Mouse (Mus musculus) forebrain, embryonic 15.5 days (tissue): ENCODE measurements at regions not wholly inside any gene's neighbourhood (a gene's known extent, or its start where the extent isn't known, plus 50 kb on each side); places are given as distances from the start of the nearest gene placed in this dataset.

Experiments
- ATAC-seq: fragments of 200-750 bp; cut with Nextera tagmentation; replicated peaks from 2 replicates; pipeline ENCODE4 v1.8.0; 2017; ENCODE audit warnings: mild to moderate bottlenecking, moderate TSS enrichment, moderate library complexity
- H3K27ac ChIP-seq: fragments of 300-500 bp; sonication (generic); replicated peaks from 2 replicates; pipeline ENCODE4 v1.5.1; 2015; ENCODE audit warnings: mild to moderate bottlenecking, inconsistent platforms
- H3K27me3 ChIP-seq: fragments of 300-500 bp; sonication (generic); 2 replicates; pipeline ENCODE4 v1.6.1; 2015; ENCODE audit warnings: inconsistent platforms
- H3K36me3 ChIP-seq: fragments of 300-500 bp; sonication (generic); 2 replicates; pipeline ENCODE4 v1.6.1; 2015; ENCODE audit warnings: mild to moderate bottlenecking, inconsistent platforms
- H3K4me1 ChIP-seq: fragments of 300-500 bp; sonication (generic); 2 replicates; pipeline ENCODE4 v1.6.1; 2015; ENCODE audit warnings: inconsistent platforms
- H3K4me2 ChIP-seq: fragments of 300-500 bp; sonication (generic); replicated peaks from 2 replicates; pipeline ENCODE4 v1.6.1; 2015; ENCODE audit warnings: mild to moderate bottlenecking, inconsistent platforms
- H3K4me3 ChIP-seq: fragments of 300-500 bp; sonication (generic); 2 replicates; pipeline ENCODE4 v1.5.1; 2015; ENCODE audit warnings: mild to moderate bottlenecking, inconsistent platforms
- H3K9ac ChIP-seq: fragments of 300-500 bp; sonication (generic); replicated peaks from 2 replicates; pipeline ENCODE4 v1.6.1; 2015; ENCODE audit warnings: mild to moderate bottlenecking, inconsistent platforms
- H3K9me3 ChIP-seq: fragments of 300-500 bp; sonication (generic); 2 replicates; pipeline ENCODE4 v1.6.1; 2016; ENCODE audit warnings: inconsistent platforms
- WGBS: fragments of 180-500 bp; shearing (Covaris S2); methylation state at CpG from one replicate; pipeline ENCODE4 v1.1.7; 2015; ENCODE audit warnings: mixed read lengths; 5-methylcytosine and 5-hydroxymethylcytosine counted together

GRCm38 (mm10) chr1:104578123-104578522, 190.2 kb upstream of the Cdh20 start:
- WGBS = 46% methylated on average over 2 of the region's 2 CpGs
- H3K36me3 ChIP-seq = no peaks in the 10 kb centered on the region
- H3K9me3 ChIP-seq = no peaks in the 10 kb centered on the region
- H3K27me3 ChIP-seq = no peaks in the 10 kb centered on the region
- no peak overlapping the region for H3K27ac ChIP-seq
- H3K4me2 ChIP-seq = no peak overlapping the region
- H3K4me3 ChIP-seq = no peak overlapping the region
- no peak for ATAC-seq
- no peak overlapping the region for H3K9ac ChIP-seq
- H3K4me1 ChIP-seq = no peaks in the 10 kb centered on the region

DNA sequence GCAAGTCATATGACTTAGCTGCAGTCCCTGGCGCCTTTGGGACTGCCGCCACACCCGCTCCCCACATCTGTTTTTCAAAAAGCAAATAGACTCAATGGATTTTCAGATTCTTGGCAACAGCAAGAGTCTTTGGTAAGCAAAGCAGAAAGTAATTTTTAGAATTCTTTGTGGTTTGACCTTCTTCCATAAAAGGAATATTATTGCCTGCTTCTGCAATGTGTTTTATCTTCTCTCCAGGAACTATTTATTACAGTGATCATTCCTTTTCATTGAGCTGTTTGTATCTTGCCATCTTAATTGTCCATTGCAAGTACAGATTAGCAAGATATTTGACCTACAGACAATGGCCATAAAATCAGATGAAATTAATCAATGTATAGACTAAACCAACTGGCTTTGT, 184.2 kb upstream of the Cdh20 start:
- 98% methylated on average over 3 of the region's 3 CpGs for WGBS
- H3K27me3 ChIP-seq = no peaks in the 10 kb centered on the region
- no peak overlapping the region for H3K4me3 ChIP-seq
- no peak for ATAC-seq
- no peaks in the 10 kb centered on the region for H3K4me1 ChIP-seq
- H3K27ac ChIP-seq = no peak overlapping the region
- no peaks in the 10 kb centered on the region for H3K9me3 ChIP-seq
- no peak overlapping the region for H3K9ac ChIP-seq
- H3K36me3 ChIP-seq = no peaks in the 10 kb centered on the region
- H3K4me2 ChIP-seq = no peak overlapping the region

GRCm38 (mm10) chr1:104586985-104587384, 181.3 kb upstream of the Cdh20 start:
- Histone ChIP-seq H3K27ac (no peak overlapping the region), H3K4me2 (no peak overlapping the region), H3K27me3 (no peaks in the 10 kb centered on the region), H3K9me3 (no peaks in the 10 kb centered on the region), H3K4me1 (no peaks in the 10 kb centered on the region), H3K4me3 (no peak overlapping the region), H3K36me3 (no peaks in the 10 kb centered on the region), H3K9ac (no peak overlapping the region)
- ATAC-seq = 0 out of 2 replicates have a peak, but pooled peaks have one; percentile 29
- WGBS = 39% methylated on average over 6 of the region's 6 CpGs

DNA sequence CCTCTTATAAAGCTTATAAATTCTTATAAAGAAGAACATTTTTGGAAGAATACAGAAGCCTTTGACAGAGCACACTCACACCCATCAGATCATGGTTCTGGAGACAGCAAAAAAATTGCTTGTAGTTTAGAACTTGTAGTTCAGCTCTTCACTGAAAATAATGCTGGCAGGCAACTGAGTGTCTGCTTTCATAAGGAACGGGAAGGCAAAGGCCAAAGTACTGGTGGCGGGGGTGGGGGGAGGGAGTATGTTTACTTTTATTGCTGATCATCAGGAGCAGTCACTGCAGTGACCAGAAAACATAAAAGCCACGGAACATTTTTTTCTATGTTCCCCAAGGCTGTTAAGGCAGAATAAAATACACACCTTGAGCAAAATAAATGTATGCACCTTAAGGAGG, 163.0 kb upstream of the Cdh20 start:
- no peak for ATAC-seq
- H3K36me3 ChIP-seq = no peaks in the 10 kb centered on the region
- H3K27ac ChIP-seq = no peak overlapping the region
- H3K4me3 ChIP-seq = no peak overlapping the region
- H3K9me3 ChIP-seq = no peaks in the 10 kb centered on the region
- no peak overlapping the region for H3K9ac ChIP-seq
- no peaks in the 10 kb centered on the region for H3K4me1 ChIP-seq
- no peaks in the 10 kb centered on the region for H3K27me3 ChIP-seq
- no peak overlapping the region for H3K4me2 ChIP-seq
- 81% methylated on average over 3 of the region's 3 CpGs for WGBS

DNA sequence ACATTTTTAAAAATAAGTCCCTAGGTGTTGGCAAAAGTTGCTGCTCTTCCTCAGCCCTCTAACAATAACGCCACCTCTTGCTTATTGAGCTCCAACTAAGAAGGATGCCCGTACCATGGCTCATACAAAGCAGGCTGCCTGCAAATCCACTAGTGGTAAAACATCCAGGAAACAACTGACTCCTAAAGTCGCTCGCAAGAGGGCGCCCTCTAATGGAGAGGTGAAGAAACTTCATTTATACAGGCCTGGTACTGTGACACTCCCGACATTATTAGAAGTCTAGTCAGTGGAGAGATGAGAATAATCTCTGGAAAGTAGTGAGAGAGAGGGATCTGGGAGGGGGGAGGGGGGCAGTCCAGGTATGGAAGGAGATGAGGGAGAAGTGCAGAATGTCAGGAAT, 158.9 kb upstream of the Cdh20 start:
- H3K9me3 ChIP-seq = no peaks in the 10 kb centered on the region
- 40% methylated on average over 6 of the region's 6 CpGs for WGBS
- H3K4me1 ChIP-seq = no peaks in the 10 kb centered on the region
- no peak for ATAC-seq
- H3K4me3 ChIP-seq = no peak overlapping the region
- H3K9ac ChIP-seq = no peak overlapping the region
- no peaks in the 10 kb centered on the region for H3K36me3 ChIP-seq
- H3K27ac ChIP-seq = no peak overlapping the region
- no peaks in the 10 kb centered on the region for H3K27me3 ChIP-seq
- no peak overlapping the region for H3K4me2 ChIP-seq

DNA sequence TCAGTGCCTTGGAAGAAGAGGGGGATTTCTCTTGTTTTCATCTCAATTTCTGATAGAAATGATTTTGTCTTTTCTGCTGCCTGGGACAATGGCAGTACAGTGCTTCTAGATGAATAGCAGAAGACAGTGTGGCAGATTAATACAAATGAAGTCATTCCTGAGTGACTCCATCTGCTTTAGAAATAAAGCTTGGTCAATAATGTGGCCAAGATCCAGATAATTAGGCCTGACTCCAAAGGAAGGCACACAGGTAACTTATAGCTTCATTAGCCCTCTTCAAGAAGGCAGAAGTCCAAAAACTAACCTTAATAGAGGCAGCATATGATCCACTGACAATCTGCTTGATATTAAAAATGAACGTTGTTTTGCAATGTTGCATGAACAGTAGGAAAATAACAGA, 151.0 kb upstream of the Cdh20 start:
- H3K4me1 ChIP-seq = peaks cover 7% of the 10 kb centered on the region; the same call in 1 of the 2 replicates
- no peaks in the 10 kb centered on the region for H3K36me3 ChIP-seq
- H3K9me3 ChIP-seq = no peaks in the 10 kb centered on the region
- no peak for ATAC-seq
- H3K27me3 ChIP-seq = no peaks in the 10 kb centered on the region
- no peak overlapping the region for H3K4me3 ChIP-seq
- H3K27ac ChIP-seq = no peak overlapping the region
- no peak overlapping the region for H3K4me2 ChIP-seq
- 58% methylated on average over 1 of the region's 1 CpGs for WGBS
- H3K9ac ChIP-seq = no peak overlapping the region

GRCm38 (mm10) chr1:104619805-104620375, 148.4 kb upstream of the Cdh20 start:
- Histone ChIP-seq H3K27me3 (no peaks in the 10 kb centered on the region), H3K4me2 (no peak overlapping the region), H3K4me3 (no peak overlapping the region), H3K27ac (peak overlapping the region; percentile 41; the same call in 1 of the 2 replicates), H3K36me3 (no peaks in the 10 kb centered on the region), H3K9me3 (no peaks in the 10 kb centered on the region), H3K4me1 (peaks cover 7% of the 10 kb centered on the region; the same call in 1 of the 2 replicates), H3K9ac (no peak overlapping the region)
- ATAC-seq = peak; percentile 82
- 14% methylated on average over 2 of the region's 2 CpGs for WGBS

DNA sequence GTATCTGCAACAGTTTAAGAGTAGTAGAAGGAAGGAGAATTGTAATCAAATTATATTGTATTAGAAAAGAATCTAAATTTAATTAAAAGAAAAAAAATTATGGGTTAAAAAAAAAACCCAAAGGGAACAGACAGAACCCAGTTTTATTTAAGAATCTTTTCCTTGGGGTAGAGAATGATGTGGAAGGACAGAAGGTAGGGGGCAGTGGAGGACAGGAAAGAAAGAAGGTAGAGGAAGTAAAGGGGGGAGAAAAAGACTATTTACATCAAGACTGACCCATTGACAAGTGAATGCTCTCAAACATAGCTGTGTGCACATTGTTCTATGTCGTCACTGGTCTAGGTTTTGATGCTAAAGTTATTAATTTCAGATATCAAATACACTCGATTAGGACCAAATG, 142.8 kb upstream of the Cdh20 start:
- H3K9ac ChIP-seq = no peak overlapping the region
- no peak overlapping the region for H3K4me3 ChIP-seq
- no peaks in the 10 kb centered on the region for H3K36me3 ChIP-seq
- no peak overlapping the region for H3K27ac ChIP-seq
- no peak overlapping the region for H3K4me2 ChIP-seq
- no peak for ATAC-seq
- WGBS = 61% methylated on average over 2 of the region's 2 CpGs
- no peaks in the 10 kb centered on the region for H3K27me3 ChIP-seq
- H3K4me1 ChIP-seq = no peaks in the 10 kb centered on the region
- no peaks in the 10 kb centered on the region for H3K9me3 ChIP-seq

GRCm38 (mm10) chr1:104652405-104652804, 115.9 kb upstream of the Cdh20 start:
- no peak overlapping the region for H3K9ac ChIP-seq
- no peaks in the 10 kb centered on the region for H3K9me3 ChIP-seq
- H3K27ac ChIP-seq = no peak overlapping the region
- no peaks in the 10 kb centered on the region for H3K27me3 ChIP-seq
- 10% methylated on average over 1 of the region's 1 CpGs for WGBS
- H3K4me1 ChIP-seq = no peaks in the 10 kb centered on the region
- no peak overlapping the region for H3K4me3 ChIP-seq
- ATAC-seq = peak; percentile 53; the same call in 1 of the 2 replicates
- H3K4me2 ChIP-seq = no peak overlapping the region
- no peaks in the 10 kb centered on the region for H3K36me3 ChIP-seq
